Comparison of ENCODE assay signal across 29 mouse cellular contexts in the genomic region with DNA sequence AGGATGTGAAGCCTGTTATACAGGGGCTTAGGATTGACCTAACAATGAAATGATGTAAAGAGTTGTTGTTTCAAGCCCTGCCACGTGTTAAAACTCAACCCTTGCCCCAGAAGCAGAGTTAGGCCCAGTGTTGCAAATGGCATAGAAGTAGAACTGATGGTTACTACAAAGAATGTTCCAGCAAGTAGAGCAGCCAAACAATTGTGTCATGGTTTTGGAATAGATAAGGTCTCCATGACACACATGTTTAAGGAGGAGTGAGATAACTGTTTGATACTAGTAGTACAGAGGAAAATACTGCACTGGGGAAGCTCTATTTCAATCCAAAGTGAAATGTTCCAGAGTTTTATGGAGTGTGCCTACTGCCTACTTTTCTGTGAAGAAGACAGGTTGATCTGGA. TPM values are rescaled to one million over a fixed set of nuclear protein-coding genes. Genes with fewer than 3 reads are reported as not detected.
A peak's percentile ranks its signal among the peaks of the same experiment; 100 is the strongest.
DNase-seq lines count a peak whose midpoint lies in the region; ATAC-seq and TF ChIP-seq lines count a peak whose summit lies in the region.
"Had no signal": no experiment of that assay in that cellular context is flagged by ENCODE, and none has a peak within 500 bp of the region (broad histone marks: within the 10 kb centered on the region; RNA-seq: fewer than 3 reads in every experiment).

No protein-coding gene starts in this region.

- H3K4me2 ChIP-seq in heart, postnatal 0 days (ENCODE audit: low read depth, low read length) = no peak overlapping the region
- H3K4me2 ChIP-seq in liver, postnatal 0 days (ENCODE audit: low read depth, low read length) = no peak overlapping the region
- no peak overlapping the region for H3K4me2 ChIP-seq in liver, embryonic 11.5 days
- no peak overlapping the region for H3K4me2 ChIP-seq in stomach, postnatal 0 days (replicated peaks; ENCODE audit: low read depth)
- H3K4me2 ChIP-seq: embryonic facial prominence, embryonic 15.5 days; heart, embryonic 15.5 days; hindbrain, embryonic 12.5 days; intestine, embryonic 15.5 days had no signal

- peak; percentile 50 to 59 for DNase-seq in heart, adult 18-20 months
- DNase-seq in heart, embryonic 10.5 days (ENCODE audit: low spot score) = no peak
- peak; percentile 51 for DNase-seq in heart, postnatal 0 days (ENCODE audit: low spot score)
- DNase-seq in heart, adult 11 months = no peak
- DNase-seq in liver, postnatal 0 days = no peak
- no peak for DNase-seq in liver, embryonic 11.5 days (ENCODE audit: low spot score)
- no peak for DNase-seq in stomach, postnatal 0 days (ENCODE audit: low spot score)
- no peak for DNase-seq in testis, postnatal 10 days (ENCODE audit: low spot score)
- DNase-seq: adrenal gland, adult 8-10 months; adrenal gland, postnatal 36 days; cerebellum, adult 11 months; cerebellum, adult 8-10 months; cerebellum, postnatal 14 days; embryo, embryonic 11 days; gastrocnemius, postnatal 25 days; heart, postnatal 4 days; kidney, adult 18-20 months had no signal

- no peak overlapping the region for H3K9ac ChIP-seq in heart, postnatal 0 days (replicated peaks; ENCODE audit: low read depth, low read length)
- no peak overlapping the region for H3K9ac ChIP-seq in liver, postnatal 0 days (replicated peaks)
- no peak overlapping the region for H3K9ac ChIP-seq in liver, embryonic 11.5 days (ENCODE audit: low read depth, low read length)
- no peak overlapping the region for H3K9ac ChIP-seq in stomach, postnatal 0 days (ENCODE audit: low read length)
- H3K9ac ChIP-seq: embryonic facial prominence, embryonic 15.5 days; heart, embryonic 15.5 days; hindbrain, embryonic 12.5 days; intestine, embryonic 15.5 days had no signal

- TF ChIP-seq EP300 in heart, postnatal 0 days (IDR thresholded peaks at IDR 0.05; ENCODE audit: low read depth) = no peak
- no peak for TF ChIP-seq EP300 in liver, postnatal 0 days (IDR thresholded peaks at IDR 0.05; ENCODE audit: low read depth)
- no peak for TF ChIP-seq EP300 in stomach, postnatal 0 days (optimal IDR thresholded peaks at IDR 0.05)

- 43% methylated on average over 1 of the region's 1 CpGs for WGBS in heart, embryonic 10.5 days
- whole genome bisulfite sequencing in heart, postnatal 0 days = 26% methylated on average over 1 of the region's 1 CpGs
- 49% methylated on average over 1 of the region's 1 CpGs for WGBS in liver, postnatal 0 days (ENCODE audit: insufficient replicate concordance)
- WGBS in liver, embryonic 11.5 days = 41% methylated on average over 1 of the region's 1 CpGs
- WGBS in stomach, postnatal 0 days = 28% methylated on average over 1 of the region's 1 CpGs

- H3K27me3 ChIP-seq in heart, embryonic 10.5 days (ENCODE audit: insufficient read depth, poor library complexity, severe bottlenecking) = no peaks in the 10 kb centered on the region
- no peaks in the 10 kb centered on the region for H3K27me3 ChIP-seq in heart, postnatal 0 days (ENCODE audit: control insufficient read depth, insufficient read depth, low read length)
- no peaks in the 10 kb centered on the region for H3K27me3 ChIP-seq in liver, postnatal 0 days (ENCODE audit: insufficient read depth, low read length)
- H3K27me3 ChIP-seq in liver, embryonic 11.5 days (replicated peaks; ENCODE audit: control insufficient read depth, insufficient read depth, low read length) = no peaks in the 10 kb centered on the region
- H3K27me3 ChIP-seq in stomach, postnatal 0 days (ENCODE audit: control insufficient read depth, insufficient read depth, low read length) = no peaks in the 10 kb centered on the region
- H3K27me3 ChIP-seq: embryonic facial prominence, embryonic 15.5 days; heart, embryonic 15.5 days; hindbrain, embryonic 12.5 days; intestine, embryonic 15.5 days had no signal

- H3K4me1 ChIP-seq in heart, embryonic 10.5 days = peaks cover 20% of the 10 kb centered on the region
- peaks cover 34% of the 10 kb centered on the region for H3K4me1 ChIP-seq in heart, postnatal 0 days (ENCODE audit: control insufficient read depth, insufficient read depth)
- no peaks in the 10 kb centered on the region for H3K4me1 ChIP-seq in liver, postnatal 0 days (ENCODE audit: insufficient read depth)
- no peaks in the 10 kb centered on the region for H3K4me1 ChIP-seq in liver, embryonic 11.5 days (replicated peaks; ENCODE audit: control insufficient read depth, insufficient read depth, low read length)
- H3K4me1 ChIP-seq in stomach, postnatal 0 days (replicated peaks; ENCODE audit: control insufficient read depth, insufficient read depth) = no peaks in the 10 kb centered on the region
- H3K4me1 ChIP-seq: embryonic facial prominence, embryonic 15.5 days; hindbrain, embryonic 12.5 days; intestine, embryonic 15.5 days had no signal

- no peaks in the 10 kb centered on the region for H3K36me3 ChIP-seq in heart, embryonic 10.5 days
- H3K36me3 ChIP-seq in heart, postnatal 0 days (replicated peaks; ENCODE audit: control insufficient read depth, insufficient read depth, low read length) = no peaks in the 10 kb centered on the region
- peaks cover 10% of the 10 kb centered on the region for H3K36me3 ChIP-seq in liver, postnatal 0 days (replicated peaks; ENCODE audit: insufficient read depth, low read length)
- H3K36me3 ChIP-seq in liver, embryonic 11.5 days (ENCODE audit: control insufficient read depth, insufficient read depth, low read length) = no peaks in the 10 kb centered on the region
- H3K36me3 ChIP-seq in stomach, postnatal 0 days (ENCODE audit: control insufficient read depth, insufficient read depth, low read length) = no peaks in the 10 kb centered on the region
- H3K36me3 ChIP-seq: embryonic facial prominence, embryonic 15.5 days; forebrain, embryonic 10.5 days; heart, embryonic 15.5 days; hindbrain, embryonic 12.5 days; intestine, embryonic 15.5 days had no signal

- peak; percentile 65 for ATAC-seq in heart, postnatal 0 days (ENCODE audit: insufficient read depth, low read depth)
- ATAC-seq in liver, postnatal 0 days = peak; percentile 70
- ATAC-seq in liver, embryonic 11.5 days (replicated peaks; ENCODE audit: low FRiP score) = no peak
- ATAC-seq in stomach, postnatal 0 days (ENCODE audit: low FRiP score, low TSS enrichment) = peak; percentile 26; the same call in 1 of the 2 replicates
- ATAC-seq: forebrain, embryonic 14.5 days; hindbrain, postnatal 0 days; intestine, embryonic 15.5 days had no signal

- TF ChIP-seq CTCF in heart, postnatal 0 days (IDR thresholded peaks at IDR 0.05; ENCODE audit: low read depth) = no peak
- no peak for TF ChIP-seq CTCF in liver, postnatal 0 days (IDR thresholded peaks at IDR 0.05; ENCODE audit: low read depth)
- TF ChIP-seq CTCF in stomach, postnatal 0 days (IDR thresholded peaks at IDR 0.05; ENCODE audit: low read depth) = no peak

- H3K9me3 ChIP-seq in heart, embryonic 10.5 days = no peaks in the 10 kb centered on the region
- H3K9me3 ChIP-seq in heart, postnatal 0 days (replicated peaks; ENCODE audit: control insufficient read depth, low read length) = no peaks in the 10 kb centered on the region
- no peaks in the 10 kb centered on the region for H3K9me3 ChIP-seq in liver, postnatal 0 days (ENCODE audit: low read length)
- no peaks in the 10 kb centered on the region for H3K9me3 ChIP-seq in liver, embryonic 11.5 days (ENCODE audit: control insufficient read depth, low read length)
- H3K9me3 ChIP-seq in stomach, postnatal 0 days (ENCODE audit: control insufficient read depth, low read length) = no peaks in the 10 kb centered on the region
- H3K9me3 ChIP-seq: embryonic facial prominence, embryonic 15.5 days; forebrain, embryonic 10.5 days; heart, embryonic 15.5 days; hindbrain, embryonic 12.5 days; intestine, embryonic 15.5 days had no signal

- no peak overlapping the region for H3K4me3 ChIP-seq in heart, embryonic 10.5 days
- H3K4me3 ChIP-seq in heart, postnatal 0 days (ENCODE audit: low read depth, low read length) = no peak overlapping the region
- no peak overlapping the region for H3K4me3 ChIP-seq in liver, postnatal 0 days (ENCODE audit: low read depth, low read length)
- H3K4me3 ChIP-seq in liver, embryonic 11.5 days (ENCODE audit: low read depth, low read length) = no peak overlapping the region
- no peak overlapping the region for H3K4me3 ChIP-seq in stomach, postnatal 0 days (ENCODE audit: low read depth, low read length)
- H3K4me3 ChIP-seq: embryonic facial prominence, embryonic 15.5 days; erythroblast, embryonic 14.5 days; forebrain, embryonic 10.5 days; heart, embryonic 15.5 days; hindbrain, embryonic 12.5 days; intestine, embryonic 15.5 days had no signal

- H3K27ac ChIP-seq in heart, embryonic 10.5 days = no peak overlapping the region
- H3K27ac ChIP-seq in heart, postnatal 0 days (ENCODE audit: low read depth) = peak overlapping the region; percentile 70
- H3K27ac ChIP-seq in liver, postnatal 0 days (ENCODE audit: low read depth) = no peak overlapping the region
- H3K27ac ChIP-seq in liver, embryonic 11.5 days (ENCODE audit: low read depth, low read length) = no peak overlapping the region
- H3K27ac ChIP-seq in stomach, postnatal 0 days (replicated peaks) = no peak overlapping the region
- H3K27ac ChIP-seq: embryonic facial prominence, embryonic 15.5 days; forebrain, embryonic 10.5 days; heart, embryonic 15.5 days; hindbrain, embryonic 12.5 days; hindbrain, postnatal 0 days; intestine, embryonic 15.5 days had no signal

RNA-seq across cellular contexts. Expression of gene Prkab2, which starts 9.5 kb away (rescaled TPM):
- 10 to 100 TPM; 25.5 to 33.5 TPM for total RNA-seq in heart, adult 18-20 months (2021)
- 16.2 and 25.6 TPM in 2 replicates for polyA plus RNA-seq in heart, embryonic 10.5 days (2016; fragmentation: Nextera tagmentation; extraction: Ambion mirVana)
- total RNA-seq in heart, postnatal 0 days (2014; rRNA removed; ENCODE audit: low replicate concordance) = 12.4 and 17.4 TPM in 2 replicates
- polyA plus RNA-seq in heart, postnatal 0 days (2015; fragmentation: Nextera tagmentation; extraction: Ambion mirVana) = 9.3 and 10.5 TPM in 2 replicates
- 1.1 TPM in 2 replicates for polyA plus RNA-seq in liver, postnatal 0 days (2015; fragmentation: Nextera tagmentation; extraction: Ambion mirVana)
- 4.5 and 5.4 TPM in 2 replicates for polyA plus RNA-seq in liver, embryonic 11.5 days (2014; fragmentation: Nextera tagmentation; extraction: Ambion mirVana)
- 4.8 and 5.6 TPM in 2 replicates for polyA plus RNA-seq in stomach, postnatal 0 days (2015; fragmentation: Nextera tagmentation; extraction: Ambion mirVana)

RNA-seq across cellular contexts. Expression of gene Fmo5, which starts 19.9 kb away (rescaled TPM):
- total RNA-seq in heart, adult 18-20 months (2021) = 10 to 100 TPM; 12.6 to 16.0 TPM
- 1.9 and 3.2 TPM in 2 replicates for polyA plus RNA-seq in heart, embryonic 10.5 days (2016; fragmentation: Nextera tagmentation; extraction: Ambion mirVana)
- total RNA-seq in heart, postnatal 0 days (2014; rRNA removed; ENCODE audit: low replicate concordance) = 3.8 and 19.2 TPM in 2 replicates
- 4.6 and 5.0 TPM in 2 replicates for polyA plus RNA-seq in heart, postnatal 0 days (2015; fragmentation: Nextera tagmentation; extraction: Ambion mirVana)
- 67.6 and 82.4 TPM in 2 replicates for polyA plus RNA-seq in liver, postnatal 0 days (2015; fragmentation: Nextera tagmentation; extraction: Ambion mirVana)
- polyA plus RNA-seq in liver, embryonic 11.5 days (2014; fragmentation: Nextera tagmentation; extraction: Ambion mirVana) = 4.1 and 4.4 TPM in 2 replicates
- polyA plus RNA-seq in stomach, postnatal 0 days (2015; fragmentation: Nextera tagmentation; extraction: Ambion mirVana) = 26.4 and 31.8 TPM in 2 replicates

RNA-seq across cellular contexts. Expression of gene Gm17651, which starts 26.0 kb away (rescaled TPM):
- total RNA-seq in heart, adult 18-20 months (2021) = not detected
- polyA plus RNA-seq in heart, embryonic 10.5 days (2016; fragmentation: Nextera tagmentation; extraction: Ambion mirVana) = not detected in 2 replicates
- not detected in 2 replicates for total RNA-seq in heart, postnatal 0 days (2014; rRNA removed; ENCODE audit: low replicate concordance)
- not detected in 2 replicates for polyA plus RNA-seq in heart, postnatal 0 days (2015; fragmentation: Nextera tagmentation; extraction: Ambion mirVana)
- polyA plus RNA-seq in liver, postnatal 0 days (2015; fragmentation: Nextera tagmentation; extraction: Ambion mirVana) = not detected in 2 replicates
- polyA plus RNA-seq in liver, embryonic 11.5 days (2014; fragmentation: Nextera tagmentation; extraction: Ambion mirVana) = not detected in 2 replicates
- polyA plus RNA-seq in stomach, postnatal 0 days (2015; fragmentation: Nextera tagmentation; extraction: Ambion mirVana) = not detected in 2 replicates
- total RNA-seq: adrenal gland, adult 8-10 months; adrenal gland, postnatal 36 days; CH12.LX; common myeloid progenitor, adult 5-6 weeks; gastrocnemius, postnatal 25 days; granulocyte monocyte progenitor cell, adult 5-6 weeks; heart, postnatal 4 days; hindbrain, postnatal 0 days had no signal
- polyA plus RNA-seq: embryonic facial prominence, embryonic 11.5 days; embryonic facial prominence, embryonic 15.5 days; erythroblast, embryonic 14.5 days; forebrain, embryonic 10.5 days; forebrain, embryonic 14.5 days; heart, embryonic 15.5 days; hindbrain, embryonic 12.5 days; hindbrain, postnatal 0 days; intestine, embryonic 15.5 days had no signal

RNA-seq across cellular contexts. Expression of gene Chd1l, which starts 38.5 kb away (rescaled TPM):
- 10 to 100 TPM; 11.1 to 11.6 TPM for total RNA-seq in heart, adult 18-20 months (2021)
- polyA plus RNA-seq in heart, embryonic 10.5 days (2016; fragmentation: Nextera tagmentation; extraction: Ambion mirVana) = 21.7 and 22.8 TPM in 2 replicates
- 7.6 and 13.0 TPM in 2 replicates for total RNA-seq in heart, postnatal 0 days (2014; rRNA removed; ENCODE audit: low replicate concordance)
- polyA plus RNA-seq in heart, postnatal 0 days (2015; fragmentation: Nextera tagmentation; extraction: Ambion mirVana) = 10.6 and 11.9 TPM in 2 replicates
- 6.0 and 7.1 TPM in 2 replicates for polyA plus RNA-seq in liver, postnatal 0 days (2015; fragmentation: Nextera tagmentation; extraction: Ambion mirVana)
- polyA plus RNA-seq in liver, embryonic 11.5 days (2014; fragmentation: Nextera tagmentation; extraction: Ambion mirVana) = 26.8 and 27.2 TPM in 2 replicates
- 8.9 and 9.7 TPM in 2 replicates for polyA plus RNA-seq in stomach, postnatal 0 days (2015; fragmentation: Nextera tagmentation; extraction: Ambion mirVana)

Comparison
In these comparisons a context has a peak if more than half of its experiments do, and no peak if none do; other contexts are left out.
1. DNase-seq: peak in heart, adult 18-20 months (2 of 2) and heart, postnatal 0 days (single experiment); none in heart, embryonic 10.5 days (single experiment), heart, adult 11 months (single experiment), liver, postnatal 0 days (single experiment), liver, embryonic 11.5 days (single experiment), stomach, postnatal 0 days (single experiment) and testis, postnatal 10 days (single experiment).